Mouse (Mus musculus): Measurements from ENCODE around the gene Gxylt2. TPM values are rescaled to one million over a fixed set of nuclear protein-coding genes. Genes with fewer than 3 reads are reported as not detected.

Gene Gxylt2
- polyA plus RNA-seq, 3 experiments from 2014 or later = 0.04 TPM; not detected in 2

DNA sequence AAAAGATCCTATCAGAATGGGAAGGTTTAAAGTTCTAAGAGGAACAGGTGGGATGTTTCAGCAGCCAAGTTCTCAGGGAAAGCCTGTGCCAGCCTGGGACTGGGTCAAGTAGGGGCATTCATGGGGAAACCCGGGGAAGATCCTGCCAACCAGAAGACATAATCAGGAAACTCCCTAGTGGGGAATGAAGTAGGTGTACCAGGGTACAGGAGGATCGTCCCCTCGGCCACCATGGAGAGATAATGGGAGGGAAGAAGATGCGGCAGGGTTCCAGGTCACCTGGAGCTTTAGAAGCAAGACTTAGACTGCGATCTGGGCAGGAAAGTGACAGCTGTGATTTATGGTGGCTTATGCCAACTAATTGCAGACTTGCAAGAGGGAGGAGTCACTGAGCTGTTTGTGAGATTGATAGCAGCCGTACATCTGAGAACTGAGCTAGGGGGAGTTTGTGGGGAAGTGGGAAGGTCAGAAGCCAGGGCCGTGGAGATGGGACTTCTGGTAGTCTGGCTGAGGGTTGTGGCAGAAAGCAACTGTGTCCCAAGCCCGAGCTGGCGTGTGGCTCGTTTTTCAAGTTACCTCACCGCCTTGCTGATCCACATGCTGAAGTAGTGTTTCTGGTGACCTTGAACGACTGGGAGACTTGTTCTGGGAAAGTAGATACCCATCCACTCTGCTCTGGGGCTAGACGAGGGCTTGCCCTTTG lies 98.0 kb downstream of the Gxylt2 start:
- ATAC-seq = no peak

DNA sequence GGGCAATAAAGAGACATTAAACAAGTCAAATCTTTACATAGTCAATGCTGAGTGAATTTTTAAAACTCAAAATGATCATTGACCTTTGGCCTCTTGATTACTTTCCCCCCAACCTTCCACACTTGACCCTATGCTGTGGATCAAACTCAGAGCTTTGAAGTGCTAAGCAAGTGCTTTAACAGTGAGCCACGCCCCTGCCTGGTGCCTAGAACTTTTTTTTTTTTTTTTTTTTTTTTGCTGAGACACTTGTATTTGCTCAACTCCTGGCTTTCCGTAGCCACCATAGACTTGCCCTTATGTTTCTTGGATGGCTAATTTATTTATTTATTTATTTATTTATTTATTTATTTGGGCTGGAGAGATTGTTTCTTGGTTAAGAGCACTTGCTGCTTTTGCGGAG lies 98.7 kb downstream of the Gxylt2 start:
- ATAC-seq = no peak

DNA sequence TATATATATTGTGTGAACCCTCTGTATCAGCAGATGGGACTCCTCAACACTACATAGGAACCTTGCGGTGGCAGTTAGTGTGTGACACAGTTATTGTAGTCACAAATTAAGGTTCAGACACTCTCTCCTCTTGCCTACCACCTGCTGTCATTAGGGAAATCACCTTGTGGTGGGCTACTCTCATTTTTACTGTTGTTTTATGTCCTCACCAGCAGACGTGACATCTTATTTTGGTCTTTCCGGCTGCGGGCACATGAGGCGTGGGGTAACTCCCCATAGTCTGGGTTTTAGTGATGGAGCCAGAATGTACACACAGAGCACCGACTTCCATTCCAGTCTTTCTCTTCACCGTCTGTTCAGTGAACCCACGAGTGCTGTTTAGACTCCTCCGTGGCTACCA lies 102.7 kb downstream of the Gxylt2 start:
- peak; percentile 95 for ATAC-seq

GRCm38 (mm10) chr6:100807746-100808145 lies 103.2 kb downstream of the Gxylt2 start:
- no peak for ATAC-seq

DNA sequence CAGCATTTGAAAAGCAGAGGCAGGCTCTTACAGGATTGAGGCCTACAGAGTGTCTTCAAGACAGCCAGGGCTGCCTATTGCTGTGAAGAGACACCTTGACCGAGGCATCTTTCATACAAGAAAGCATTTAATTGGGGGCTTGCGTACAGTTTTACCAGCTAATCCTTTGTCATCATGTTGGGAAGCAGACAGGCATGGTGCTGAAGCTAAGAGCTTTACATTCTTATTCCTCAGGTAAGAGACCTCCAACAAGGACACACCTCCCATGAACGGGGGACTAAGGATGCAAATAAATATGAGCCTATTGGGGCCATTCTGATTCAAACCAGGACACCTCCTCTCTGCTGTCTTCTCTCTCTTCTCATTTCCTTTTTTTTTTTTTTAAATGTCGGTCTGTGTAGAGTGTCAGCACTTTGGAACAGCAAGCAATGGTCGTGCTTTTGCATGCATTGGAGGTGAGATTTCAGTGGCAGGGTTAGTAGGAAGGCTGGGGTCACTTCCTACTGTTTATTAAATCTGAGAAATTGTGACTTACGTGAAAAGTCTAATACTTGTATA lies 103.8 kb downstream of the Gxylt2 start:
- ATAC-seq = no peak

DNA sequence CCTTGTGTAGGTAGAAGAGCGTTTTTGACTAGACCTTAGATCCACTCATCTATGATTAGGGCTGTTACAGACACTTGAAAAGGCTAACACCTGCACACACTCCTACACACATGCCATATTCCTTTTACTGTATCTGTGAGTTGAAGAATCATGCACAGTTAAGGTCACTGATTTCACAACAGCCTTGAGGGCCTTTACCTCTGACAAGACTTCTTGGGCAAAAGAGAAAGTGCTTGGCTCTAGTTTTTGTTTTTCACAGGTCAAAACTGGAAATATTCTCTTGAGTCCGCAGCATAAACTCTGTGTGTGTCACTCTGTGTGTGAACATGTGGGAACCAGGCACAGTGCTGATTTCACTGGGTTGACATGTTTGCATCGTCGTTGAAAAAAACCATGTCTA lies 105.6 kb downstream of the Gxylt2 start:
- ATAC-seq = no peak

DNA sequence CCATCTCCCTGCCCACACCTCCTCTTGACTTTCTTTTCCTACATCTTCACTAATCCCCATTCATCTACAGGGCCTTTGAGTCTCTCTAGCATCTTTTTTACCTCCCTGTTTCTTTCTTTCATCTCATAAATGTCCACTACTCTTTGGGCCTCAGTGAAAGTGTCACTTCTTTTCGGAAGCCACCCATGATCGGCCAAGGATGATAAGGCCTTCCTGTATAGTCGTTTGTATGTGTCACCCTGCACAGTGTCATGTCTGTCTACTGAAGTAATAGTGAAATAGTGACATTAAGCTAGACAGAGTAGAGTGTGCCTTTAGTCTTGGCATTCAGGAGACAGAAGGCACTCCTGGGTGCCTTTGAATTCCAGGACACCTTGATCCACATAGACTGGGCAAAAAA lies 107.2 kb downstream of the Gxylt2 start:
- ATAC-seq = no peak

- ATAC-seq = no peak
These were observed 116.8 kb downstream of the Gxylt2 start for GRCm38 (mm10) chr6:100821367-100821766.

- no peak for ATAC-seq
These were observed 118.8 kb downstream of the Gxylt2 start for GRCm38 (mm10) chr6:100823356-100823755.

DNA sequence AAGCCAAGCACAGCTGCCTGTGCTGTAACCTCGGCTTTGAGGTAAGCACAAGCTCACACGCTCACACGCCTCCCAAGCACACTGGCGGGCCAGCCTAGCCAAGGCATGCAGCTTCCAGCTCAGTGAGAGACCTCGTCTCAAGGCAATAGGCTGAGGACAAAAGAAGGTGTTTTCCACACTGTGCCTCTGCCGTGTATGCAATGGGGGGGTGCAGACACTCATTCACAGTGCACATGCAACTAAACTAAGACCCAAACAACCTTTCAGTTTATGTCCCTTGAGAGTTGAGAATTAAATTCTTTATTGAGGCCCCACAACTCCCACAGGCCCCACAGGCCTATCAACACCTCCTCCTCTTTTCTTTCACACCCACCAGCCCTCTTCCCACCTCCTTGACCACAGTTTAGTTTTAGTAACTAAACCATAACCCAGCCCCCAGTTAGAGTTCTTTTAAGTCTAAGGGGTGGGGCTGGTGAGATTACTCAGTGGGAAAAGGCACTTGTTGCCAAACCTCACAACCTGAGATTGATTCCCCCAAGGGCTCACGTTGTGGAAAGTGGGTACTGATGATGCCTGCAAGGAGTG lies 119.9 kb downstream of the Gxylt2 start:
- peak; percentile 28 for ATAC-seq

- no peak for ATAC-seq
These were observed 121.5 kb downstream of the Gxylt2 start for GRCm38 (mm10) chr6:100826046-100826445.

GRCm38 (mm10) chr6:100828565-100828964 lies 124.0 kb downstream of the Gxylt2 start:
- ATAC-seq = no peak

GRCm38 (mm10) chr6:100829770-100830169 lies 125.2 kb downstream of the Gxylt2 start:
- no peak for ATAC-seq

DNA sequence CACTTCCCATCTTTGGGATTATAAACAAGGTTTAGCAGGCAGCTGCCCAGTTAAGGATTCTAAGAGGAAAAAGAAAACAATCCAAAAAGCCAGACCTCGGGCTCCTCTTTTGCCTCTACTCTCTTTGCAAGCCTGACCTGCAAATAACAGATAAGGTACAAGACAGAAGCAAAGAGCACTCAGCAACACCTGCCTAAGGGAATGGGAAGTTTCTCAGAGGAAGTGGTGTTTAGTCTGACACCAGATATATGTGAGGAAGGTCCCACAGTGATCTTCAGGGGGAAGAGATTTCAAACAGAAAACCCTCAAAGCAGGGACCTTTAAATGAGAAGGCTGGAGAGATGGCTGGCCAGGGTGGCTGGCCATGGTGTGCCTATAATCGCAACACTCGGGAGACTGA lies 126.7 kb downstream of the Gxylt2 start:
- no peak for ATAC-seq

GRCm38 (mm10) chr6:100831751-100832150 lies 127.2 kb downstream of the Gxylt2 start:
- no peak for ATAC-seq

DNA sequence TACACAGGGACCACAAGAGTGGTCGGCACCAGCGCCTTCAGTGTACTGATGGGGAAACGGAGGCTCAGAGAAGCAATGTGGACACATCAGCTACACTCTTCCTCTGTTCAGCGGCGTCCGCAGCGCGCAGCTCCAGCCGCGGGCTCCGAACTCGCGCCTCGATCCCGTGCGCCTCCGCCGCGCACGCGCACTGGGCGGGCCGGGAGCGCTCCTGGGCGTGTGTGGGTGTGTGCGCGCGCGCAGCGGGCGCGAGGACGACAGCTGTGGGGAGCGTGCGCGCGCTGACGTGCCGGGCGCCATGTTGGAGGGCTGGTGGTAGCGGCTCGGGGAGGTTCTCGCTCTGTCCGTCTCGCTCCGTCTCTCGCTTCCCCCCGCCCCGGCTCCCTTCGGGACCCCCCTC lies 128.8 kb downstream of the Gxylt2 start, which contains the start of gene Ppp4r2:
Gene Ppp4r2 (plus strand): TSS at position 268 of the 400 bp plus-strand sequence.
- peak; percentile 86 for ATAC-seq

DNA sequence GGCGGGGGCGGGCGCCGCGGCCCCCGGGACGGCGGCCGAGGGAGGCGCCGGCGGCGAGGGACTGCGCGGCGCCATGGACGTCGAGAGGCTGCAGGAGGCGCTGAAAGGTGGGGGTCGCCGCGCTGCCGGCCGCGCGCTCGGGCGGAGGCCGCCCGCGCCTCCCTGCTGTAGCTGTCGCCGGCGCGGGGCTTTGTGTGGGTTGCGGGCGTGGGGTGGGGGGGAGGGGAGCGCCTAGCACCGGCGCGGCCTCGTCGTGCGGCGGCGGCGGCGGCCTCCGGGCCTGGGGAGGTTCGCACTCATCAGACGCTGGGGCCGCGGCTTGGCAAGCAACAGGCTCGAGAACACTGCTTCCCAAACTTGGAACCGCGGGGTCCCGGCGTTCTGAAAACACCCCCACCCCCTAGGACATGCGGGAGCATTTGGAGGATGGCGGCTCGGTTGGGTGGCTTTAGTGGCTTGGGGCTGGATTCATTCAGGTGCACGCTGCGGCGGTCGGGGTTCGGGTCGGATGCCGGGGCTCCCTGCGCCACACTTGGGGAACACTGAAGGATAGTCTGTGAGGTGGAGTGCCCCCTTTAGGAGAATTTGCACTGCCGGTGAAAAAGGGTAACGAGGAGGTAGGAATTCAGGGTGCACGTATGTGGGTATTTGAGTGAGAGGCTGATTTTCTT lies 129.4 kb downstream of the Gxylt2 start:
- ATAC-seq = peak; percentile 34

DNA sequence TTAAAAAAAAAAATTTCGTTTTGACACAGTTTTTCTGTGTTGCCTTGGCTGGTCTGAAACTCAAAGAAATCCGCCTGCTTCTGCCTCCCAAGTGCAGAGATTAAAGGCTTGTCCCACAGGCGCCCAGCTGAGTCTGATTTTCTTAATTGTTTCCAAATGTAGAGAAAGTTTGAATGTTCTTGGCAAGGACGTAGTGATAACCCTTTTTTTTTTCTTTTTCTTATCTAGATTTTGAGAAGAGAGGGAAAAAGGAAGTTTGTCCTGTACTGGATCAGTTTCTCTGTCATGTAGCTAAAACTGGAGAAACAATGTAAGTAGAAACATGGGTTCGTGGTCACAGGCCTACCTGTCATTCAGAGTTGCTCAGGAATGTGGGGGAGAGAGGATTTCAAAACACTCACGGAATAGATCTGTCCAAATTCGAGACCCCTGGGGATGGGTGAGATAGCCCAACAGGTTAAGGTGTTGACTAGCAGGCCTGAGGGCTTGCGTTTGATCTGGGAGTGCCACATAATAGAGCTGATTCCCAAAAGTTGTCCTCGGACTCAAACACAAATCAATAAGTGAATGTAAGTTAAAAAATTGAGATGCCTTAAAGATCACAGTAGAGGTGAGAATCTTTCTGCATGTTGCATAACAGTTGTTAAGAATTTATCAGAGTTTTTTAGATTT lies 130.1 kb downstream of the Gxylt2 start:
- ATAC-seq = no peak

GRCm38 (mm10) chr6:100845058-100845457 lies 140.5 kb downstream of the Gxylt2 start:
- peak; percentile 62 for ATAC-seq

DNA sequence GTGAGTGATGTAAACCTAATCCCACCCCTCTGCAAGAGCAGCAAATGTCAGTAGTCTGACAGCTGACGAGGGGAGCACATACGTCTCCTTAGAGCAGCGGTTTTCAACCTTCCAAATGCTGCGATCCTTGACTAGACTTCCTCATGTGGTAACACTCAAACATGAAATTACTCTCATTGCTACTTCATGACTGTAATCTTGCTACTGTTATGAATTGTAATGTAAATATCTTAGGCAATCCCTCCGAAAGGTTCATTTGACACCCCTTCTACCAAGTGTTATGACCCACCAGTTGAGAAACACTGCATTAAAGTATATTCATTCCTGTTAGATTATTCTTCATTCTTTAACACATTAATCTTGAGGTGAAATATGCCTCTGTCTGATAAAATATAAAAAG lies 142.7 kb downstream of the Gxylt2 start:
- ATAC-seq = no peak

DNA sequence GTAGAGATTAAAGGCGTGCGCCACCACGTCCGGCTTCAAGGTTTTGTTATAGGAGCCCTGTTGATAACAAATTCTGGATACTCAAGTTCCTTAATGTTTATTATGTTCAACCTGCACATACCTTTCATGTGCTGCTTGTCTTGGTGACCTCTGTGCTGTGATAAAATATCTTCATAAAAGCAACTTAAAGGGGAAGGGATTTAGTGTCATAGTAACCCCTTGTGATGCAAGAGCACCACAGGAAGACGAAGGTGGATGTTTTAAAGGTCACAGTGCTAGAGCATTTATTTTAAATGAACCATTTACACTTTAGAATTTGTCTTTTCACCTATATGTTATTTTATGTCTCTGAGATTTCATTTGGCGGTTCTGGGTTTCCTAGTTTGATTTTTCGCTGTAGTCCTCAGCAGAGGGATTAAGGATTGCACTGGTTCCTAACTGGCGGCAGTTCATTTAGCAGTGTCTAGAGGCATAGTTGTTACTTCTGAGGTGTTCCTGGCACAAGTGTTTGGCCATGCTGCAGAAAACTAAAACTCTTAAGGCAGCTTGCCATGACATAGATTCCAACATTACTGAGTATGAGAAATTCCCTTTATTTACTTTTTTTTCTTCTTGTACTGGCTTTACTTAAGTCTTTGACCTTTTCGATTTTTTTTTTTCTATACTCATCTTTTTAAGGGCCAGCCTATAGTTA lies 144.3 kb downstream of the Gxylt2 start:
- peak; percentile 38 for ATAC-seq

GRCm38 (mm10) chr6:100850671-100851081 lies 146.1 kb downstream of the Gxylt2 start:
- ATAC-seq = no peak
